Mouse (Mus musculus) urinary bladder, postnatal 10 days (tissue): ENCODE results near the gene Nfkbie.

Source experiments
- DNase-seq: peaks from one replicate; pipeline ENCODE4 v3.0.0; 2022; ENCODE audit warnings: low spot score

The Nfkbie gene

DNA sequence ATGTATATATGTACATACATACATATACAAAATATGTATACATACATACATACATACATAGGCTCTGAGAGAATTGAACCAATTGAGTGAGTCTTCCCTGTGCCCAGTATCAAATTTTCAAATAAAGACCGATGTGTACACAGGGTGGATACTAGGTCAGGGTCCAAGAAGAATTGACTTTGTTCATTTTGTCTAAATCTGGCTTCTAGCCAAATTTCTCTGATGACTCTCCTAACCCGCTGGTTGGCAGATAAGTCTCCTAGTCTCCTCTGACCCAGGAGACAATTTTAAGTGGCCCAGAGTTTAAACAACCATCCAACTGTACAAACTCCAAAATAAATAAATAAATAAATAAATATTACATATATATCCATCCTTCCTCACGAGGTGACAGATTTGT, 43.4 kb downstream of the Nfkbie start:
- no peak for DNase-seq

DNA sequence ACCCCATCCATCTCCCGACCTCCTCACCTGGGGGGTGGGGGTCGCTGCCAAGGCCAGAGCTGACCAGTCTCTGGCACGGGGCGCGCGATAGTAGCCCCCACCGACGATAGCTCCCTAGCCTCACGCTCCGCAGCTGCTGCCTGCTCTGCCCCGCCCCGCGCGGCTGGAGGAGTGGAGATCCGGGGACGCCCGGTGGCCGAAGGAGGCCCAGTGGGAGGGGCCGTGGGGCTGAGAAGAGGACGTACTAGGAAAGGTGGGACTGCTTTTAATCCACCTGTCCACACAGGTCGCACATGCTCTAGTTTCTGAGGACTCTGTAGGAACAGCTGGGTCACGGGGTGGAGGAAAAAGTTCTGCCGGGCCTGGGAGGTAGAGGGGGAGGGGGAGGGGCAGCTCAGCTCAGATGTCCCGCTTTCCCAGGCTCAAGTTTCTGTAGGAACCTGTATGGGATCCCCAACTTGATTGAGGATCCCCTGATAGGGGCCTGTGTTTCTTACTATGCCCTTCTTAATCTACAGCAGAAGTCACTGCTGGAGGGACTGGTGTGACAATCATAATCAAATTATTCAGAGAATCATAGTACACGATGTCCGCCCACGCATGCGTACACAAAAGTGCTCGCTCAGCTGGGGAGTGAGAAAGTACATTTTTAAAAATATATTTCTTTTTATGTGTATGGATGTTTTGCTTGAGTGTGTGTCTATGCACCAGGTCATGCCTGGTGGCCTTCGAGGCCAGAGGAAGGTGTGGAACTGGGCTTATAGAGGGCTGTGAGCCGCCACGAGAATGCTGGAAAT, 44.1 kb downstream of the Nfkbie start, which contains the start of gene Slc29a1:
TSS of gene Slc29a1 (minus strand) at position 161 of the 797 bp plus-strand sequence.
- DNase-seq = no peak

DNA sequence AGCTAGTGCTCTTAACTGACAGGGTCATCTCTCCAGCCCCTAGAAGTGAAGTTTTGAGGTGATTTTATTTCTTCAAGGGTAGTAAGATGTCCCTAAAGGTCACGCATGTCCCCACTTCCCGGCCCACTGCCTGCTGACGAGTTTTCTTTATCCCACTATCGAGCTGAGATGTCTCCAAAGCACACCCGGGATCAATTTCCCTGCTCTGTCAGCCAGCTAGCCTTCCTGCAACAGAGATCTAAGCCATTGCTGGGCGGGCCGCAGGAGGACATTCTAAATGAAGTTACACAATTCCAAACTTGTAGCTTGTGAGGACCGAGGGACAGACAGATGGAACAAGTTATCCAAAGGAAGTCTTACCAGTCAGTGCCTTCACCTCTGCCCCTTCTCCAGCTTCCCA, 44.8 kb downstream of the Nfkbie start:
- DNase-seq = no peak

DNA sequence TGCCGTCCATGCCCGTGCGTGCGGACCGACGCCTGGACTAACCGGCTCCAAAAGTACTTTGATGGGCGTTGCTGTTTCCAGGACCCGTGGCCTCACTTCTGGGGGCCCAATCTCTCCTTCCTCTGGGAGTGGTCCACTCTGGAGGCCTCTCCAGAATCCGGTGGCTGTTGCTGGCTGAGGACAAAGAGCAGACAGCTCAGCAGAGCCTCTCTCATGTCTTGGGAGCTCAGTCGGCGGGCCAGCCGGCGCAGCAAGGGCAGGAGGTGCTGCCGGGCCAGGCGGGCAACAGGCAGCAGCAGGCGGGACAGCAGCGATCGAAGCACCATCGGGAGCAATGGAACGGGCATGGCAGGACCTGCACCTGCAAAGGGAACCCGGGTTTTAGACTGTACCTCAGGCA, 45.8 kb downstream of the Nfkbie start:
- no peak for DNase-seq

DNA sequence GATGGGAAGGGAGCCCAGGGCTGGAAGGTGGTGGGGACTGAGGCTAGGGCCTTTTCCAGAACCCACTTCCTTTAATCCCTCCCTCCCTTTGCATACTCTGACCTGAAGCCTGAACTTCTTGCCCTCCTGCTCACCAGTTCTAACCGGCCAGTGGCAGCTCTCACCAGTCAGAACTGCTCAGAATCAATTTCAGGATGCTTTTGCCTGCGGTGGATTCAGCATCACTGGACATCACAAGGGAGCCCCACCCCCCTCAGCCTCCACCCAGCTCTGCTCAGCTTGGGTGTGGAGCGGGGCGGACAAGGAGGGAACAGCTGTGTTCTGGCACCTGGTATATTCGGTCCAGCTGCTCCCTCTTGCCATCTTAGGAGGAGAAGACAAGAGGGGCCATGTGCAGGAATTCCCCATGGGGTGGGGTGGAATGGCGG, 46.4 kb downstream of the Nfkbie start, which contains the start of gene Mymx:
TSS of gene Mymx (minus strand) at position 226 of the 428 bp plus-strand sequence.
- no peak for DNase-seq

DNA sequence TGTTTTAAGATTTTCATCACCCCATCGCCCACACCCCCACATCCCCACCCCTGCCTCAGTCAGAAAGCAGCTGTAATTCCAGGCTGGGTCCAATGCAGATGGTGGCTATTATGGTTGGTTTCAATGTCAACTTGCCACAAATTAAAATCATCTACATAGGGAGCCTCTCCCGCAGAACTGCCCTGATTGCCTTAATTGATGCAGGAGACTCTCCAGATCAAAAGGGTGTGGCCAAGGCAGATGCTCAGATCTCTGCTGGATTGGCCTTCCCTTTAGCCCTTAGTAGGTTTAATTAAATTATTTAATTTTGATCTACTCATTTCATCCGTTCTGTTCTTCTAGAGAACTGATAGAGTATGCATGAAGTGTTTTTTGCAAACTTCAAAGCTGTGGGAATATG, 47.5 kb downstream of the Nfkbie start:
- no peak for DNase-seq

DNA sequence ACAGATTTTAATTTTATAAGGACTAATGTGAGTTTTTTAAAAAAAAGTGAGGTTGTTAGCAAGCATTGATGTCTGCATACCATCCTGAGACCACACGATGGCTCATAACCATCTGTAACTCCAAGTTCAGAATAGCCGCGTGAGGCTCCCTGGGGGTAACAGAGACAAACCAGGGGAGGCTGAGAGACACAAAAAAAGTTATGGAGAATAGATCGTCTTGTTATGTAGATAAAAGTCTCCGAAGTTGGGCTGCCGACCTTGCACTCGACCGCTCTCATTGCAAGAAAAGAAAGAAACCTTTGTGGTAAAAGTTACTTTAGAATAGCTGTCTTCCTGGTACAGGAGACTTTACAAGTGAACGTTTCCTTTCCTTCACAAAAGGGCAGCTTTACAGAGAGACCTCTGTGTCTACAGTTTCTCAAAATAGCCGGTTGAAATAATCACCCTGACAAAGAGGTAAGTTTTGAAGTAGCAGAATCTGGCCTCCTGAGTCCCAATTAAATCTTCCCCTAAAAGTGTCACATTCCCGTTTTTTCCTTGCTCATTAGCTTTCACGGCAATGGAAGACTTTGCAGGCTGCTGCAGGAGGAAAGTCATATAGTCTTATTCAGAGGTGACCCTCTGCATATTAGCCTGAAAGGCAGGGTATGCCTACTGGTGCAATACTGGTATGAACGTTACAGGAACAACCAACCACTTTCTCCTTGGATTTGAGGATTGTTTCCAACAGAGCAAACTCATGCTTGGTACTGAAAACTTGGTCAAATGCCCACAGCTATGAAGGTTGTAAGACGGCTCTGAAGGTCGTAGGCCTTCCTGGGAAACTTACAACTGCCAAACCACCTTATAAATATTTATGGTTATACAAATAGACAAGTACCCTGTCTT, 51.7 kb downstream of the Nfkbie start:
- DNase-seq = no peak

DNA sequence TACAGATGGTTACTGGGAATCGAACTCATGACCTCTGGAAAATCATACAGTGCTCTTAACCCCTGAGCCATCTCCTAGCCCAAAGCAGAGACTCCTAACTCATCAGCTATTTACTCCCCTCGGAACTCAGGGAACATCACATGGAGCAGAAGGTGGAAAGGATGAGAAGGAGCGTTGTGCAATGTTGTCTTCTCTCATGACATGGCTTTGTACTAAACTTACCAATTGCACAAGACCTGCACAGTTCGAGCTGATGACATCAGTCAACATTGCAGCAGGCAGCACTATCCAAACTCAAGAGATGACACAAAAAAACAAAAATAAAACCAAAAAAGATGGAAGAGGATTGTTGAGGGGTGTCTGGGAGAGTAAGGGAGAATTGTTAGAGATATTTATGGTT, 52.9 kb downstream of the Nfkbie start:
- no peak for DNase-seq

DNA sequence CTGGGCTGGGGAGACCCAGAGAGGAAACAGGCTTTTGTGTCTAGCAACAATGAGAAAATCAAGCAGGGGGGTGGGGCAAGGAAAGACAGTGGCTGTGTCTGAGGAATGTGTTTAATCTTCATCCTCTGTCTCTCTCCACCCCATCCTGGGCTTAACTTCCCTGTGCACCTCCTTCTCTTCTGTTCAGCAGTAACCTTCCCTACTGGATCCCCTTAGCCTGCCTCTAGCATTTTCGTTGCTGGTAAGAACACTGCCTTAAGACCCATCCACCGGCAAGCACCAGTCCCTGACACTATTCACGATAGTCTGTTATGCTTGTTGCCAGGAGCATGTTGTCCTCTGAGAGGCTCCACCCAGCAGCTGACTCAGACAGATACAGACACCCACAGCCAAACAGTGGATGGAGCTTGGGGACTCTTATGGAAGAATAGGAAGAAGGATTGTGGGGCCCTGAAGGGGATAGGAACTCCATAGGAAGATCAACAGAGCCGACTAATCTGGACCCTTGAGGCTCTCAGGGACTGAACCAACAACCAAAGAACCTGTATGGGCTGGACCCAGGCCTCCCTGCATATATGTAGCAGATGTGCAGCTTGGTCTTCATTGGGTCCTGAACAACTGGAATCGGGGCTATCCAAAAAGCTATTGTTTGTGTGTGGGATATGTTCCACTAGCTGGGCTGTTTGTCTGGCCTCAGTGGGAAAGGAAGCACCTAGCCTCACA, 54.8 kb downstream of the Nfkbie start:
- no peak for DNase-seq

DNA sequence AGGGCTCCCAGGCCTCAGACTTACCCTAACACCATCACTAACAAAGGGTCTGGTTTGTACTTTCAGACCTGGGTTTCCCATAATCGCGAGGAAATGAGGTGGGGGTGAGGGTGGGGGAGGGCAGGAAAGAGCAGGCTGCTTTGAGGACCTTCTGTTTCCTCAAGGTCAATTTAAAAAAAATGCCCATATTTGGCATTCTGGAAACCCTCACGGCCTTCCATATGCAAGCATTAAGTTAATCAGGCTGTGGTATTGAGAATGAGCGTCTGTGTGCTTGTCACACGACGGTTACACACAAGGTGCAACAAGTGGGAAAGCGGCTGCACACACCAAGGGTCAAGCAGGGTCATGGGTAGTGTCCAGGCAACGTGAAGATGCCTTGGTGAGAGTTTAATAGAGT, 56.5 kb downstream of the Nfkbie start:
- no peak for DNase-seq
